Mouse (Mus musculus): ENCODE results near the gene Aldh8a1.

The Aldh8a1 gene

GRCm38 (mm10) chr10:21376682-21377473 is at the start of gene Aldh8a1:
Gene Aldh8a1 (plus strand): TSS chr10:21377291.
- DNase-seq (ENCODE audit: low read depth) = no peak

- DNase-seq (ENCODE audit: low read depth) = no peak
These were observed 49.4 kb upstream of the Aldh8a1 start for GRCm38 (mm10) chr10:21327605-21328135.

DNA sequence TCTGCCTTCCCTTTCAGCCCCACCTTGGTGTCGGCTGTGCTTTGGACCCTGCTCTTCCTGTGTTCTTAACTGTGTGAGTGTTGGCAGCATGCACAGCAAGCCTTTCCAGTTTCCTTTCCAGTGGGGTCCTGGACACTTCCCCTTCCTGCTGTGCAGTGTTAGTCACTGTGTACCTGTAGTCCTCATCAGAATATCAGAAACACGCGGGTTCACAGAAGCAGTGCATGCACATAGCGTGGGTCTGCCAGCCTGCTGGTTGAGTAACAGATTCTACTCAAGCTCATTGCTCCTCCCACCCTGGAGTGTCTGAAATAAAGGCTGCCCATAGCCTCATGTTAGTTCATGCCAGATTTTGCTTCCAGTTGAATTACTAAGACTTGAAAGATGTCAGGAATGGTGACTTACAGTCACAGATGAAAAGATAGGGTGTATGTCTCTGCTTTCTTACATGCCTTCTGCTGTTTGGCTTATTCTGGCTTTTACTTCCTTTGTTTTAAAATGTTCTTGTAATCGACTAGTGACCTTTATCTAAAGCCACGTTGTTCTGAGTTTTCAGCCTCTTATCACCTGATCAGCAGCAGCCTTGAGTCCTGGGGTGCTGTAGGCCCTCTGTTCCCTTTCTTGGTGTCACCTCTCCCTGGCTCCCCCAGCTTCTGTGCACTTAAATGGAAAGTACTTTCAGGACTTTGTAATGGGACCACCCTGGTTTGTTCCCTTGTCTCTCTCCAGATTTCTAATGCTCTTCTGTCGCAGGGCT is 42.6 kb upstream of the Aldh8a1 start:
- DNase-seq (ENCODE audit: low read depth) = peak; percentile 17

GRCm38 (mm10) chr10:21335534-21335933 is 41.6 kb upstream of the Aldh8a1 start:
- DNase-seq (ENCODE audit: low read depth) = no peak

- DNase-seq (ENCODE audit: low read depth) = peak; percentile 55
These were observed 39.9 kb upstream of the Aldh8a1 start for GRCm38 (mm10) chr10:21337191-21337590.

GRCm38 (mm10) chr10:21341706-21342105 is 35.4 kb upstream of the Aldh8a1 start:
- no peak for DNase-seq (ENCODE audit: low read depth)

DNA sequence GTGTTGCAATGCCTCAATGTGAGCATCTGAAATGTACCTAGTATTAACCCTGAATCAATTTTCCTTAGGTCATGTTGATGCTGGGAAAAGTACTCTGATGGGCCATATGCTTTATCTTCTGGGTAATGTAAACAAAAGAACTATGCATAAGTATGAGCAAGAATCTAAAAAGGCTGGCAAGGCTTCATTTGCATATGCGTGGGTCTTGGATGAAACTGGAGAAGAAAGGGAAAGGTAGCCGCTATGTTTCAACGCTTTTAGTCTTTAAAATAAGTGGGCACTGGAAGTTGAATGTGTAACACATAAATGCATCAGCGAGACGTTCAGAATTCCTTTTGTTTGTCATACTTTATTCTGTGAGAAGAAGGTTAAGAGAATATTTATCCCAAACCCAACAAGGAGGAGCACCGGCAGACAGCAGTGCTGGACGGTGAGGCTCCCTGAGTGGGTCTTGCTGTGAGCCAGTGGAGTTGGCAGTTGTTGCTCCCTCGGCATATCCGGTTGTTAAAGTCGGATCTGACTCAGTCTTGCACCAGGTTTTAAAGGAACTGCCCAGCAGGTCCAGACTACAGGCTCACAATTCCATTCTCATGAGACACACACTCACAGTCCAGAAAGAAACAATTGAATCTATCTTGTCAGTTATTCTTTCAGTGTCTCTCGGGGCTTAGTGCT is 34.6 kb upstream of the Aldh8a1 start:
- peak; percentile 16 for DNase-seq (ENCODE audit: low read depth)

- DNase-seq (ENCODE audit: low read depth) = no peak
These were observed 29.8 kb upstream of the Aldh8a1 start for GRCm38 (mm10) chr10:21347332-21347731.

- DNase-seq (ENCODE audit: low read depth) = no peak
These were observed 27.6 kb upstream of the Aldh8a1 start for GRCm38 (mm10) chr10:21349449-21349848.

GRCm38 (mm10) chr10:21349946-21350345 is 27.1 kb upstream of the Aldh8a1 start:
- no peak for DNase-seq (ENCODE audit: low read depth)

- no peak for DNase-seq (ENCODE audit: low read depth)
These were observed 26.3 kb upstream of the Aldh8a1 start for GRCm38 (mm10) chr10:21350531-21351515.

DNA sequence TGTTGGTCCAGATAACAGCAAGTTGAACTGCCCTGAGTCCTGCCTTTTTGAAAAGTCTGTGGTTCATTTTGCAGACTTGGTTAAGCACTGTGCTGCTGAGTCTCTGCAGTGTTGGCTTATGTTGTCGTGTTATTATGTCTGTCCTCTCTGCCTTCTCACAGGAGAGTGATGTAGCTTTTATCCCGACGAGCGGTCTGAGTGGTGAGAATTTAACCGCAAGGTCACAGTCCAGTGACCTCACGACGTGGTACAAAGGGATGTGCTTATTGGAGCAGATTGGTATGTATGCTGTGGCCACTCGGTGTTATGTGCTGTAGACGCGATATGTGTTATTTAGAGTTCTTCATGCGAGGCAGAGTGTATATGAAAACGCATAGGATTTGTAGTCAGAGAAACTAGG is 25.3 kb upstream of the Aldh8a1 start:
- no peak for DNase-seq (ENCODE audit: low read depth)

DNA sequence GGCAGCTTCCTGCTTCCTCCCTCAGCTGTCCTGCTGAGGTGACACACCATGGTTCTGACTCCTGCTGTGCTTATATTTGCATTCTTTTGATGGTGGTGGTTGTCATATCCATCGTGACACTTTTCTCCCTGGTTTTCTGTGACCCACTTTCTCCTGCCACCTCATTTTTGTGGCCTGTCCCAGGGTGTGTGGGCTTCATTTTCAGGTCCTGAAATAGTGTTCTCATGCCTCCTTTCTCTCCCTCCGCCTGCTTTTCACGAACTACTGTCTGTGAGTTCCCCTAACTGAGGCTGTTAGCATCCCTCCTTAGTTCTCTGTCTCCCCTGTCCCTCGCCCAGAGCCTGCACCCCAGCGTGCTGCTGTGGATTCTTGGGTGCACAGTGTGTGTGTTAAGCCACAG is 23.2 kb upstream of the Aldh8a1 start:
- no peak for DNase-seq (ENCODE audit: low read depth)

GRCm38 (mm10) chr10:21354506-21354905 is 22.6 kb upstream of the Aldh8a1 start:
- no peak for DNase-seq (ENCODE audit: low read depth)

- no peak for DNase-seq (ENCODE audit: low read depth)
These were observed 19.1 kb upstream of the Aldh8a1 start for GRCm38 (mm10) chr10:21357986-21358385.

GRCm38 (mm10) chr10:21359086-21359485 is 18.0 kb upstream of the Aldh8a1 start:
- no peak for DNase-seq (ENCODE audit: low read depth)

GRCm38 (mm10) chr10:21361871-21362270 is 15.2 kb upstream of the Aldh8a1 start:
- no peak for DNase-seq (ENCODE audit: low read depth)

DNA sequence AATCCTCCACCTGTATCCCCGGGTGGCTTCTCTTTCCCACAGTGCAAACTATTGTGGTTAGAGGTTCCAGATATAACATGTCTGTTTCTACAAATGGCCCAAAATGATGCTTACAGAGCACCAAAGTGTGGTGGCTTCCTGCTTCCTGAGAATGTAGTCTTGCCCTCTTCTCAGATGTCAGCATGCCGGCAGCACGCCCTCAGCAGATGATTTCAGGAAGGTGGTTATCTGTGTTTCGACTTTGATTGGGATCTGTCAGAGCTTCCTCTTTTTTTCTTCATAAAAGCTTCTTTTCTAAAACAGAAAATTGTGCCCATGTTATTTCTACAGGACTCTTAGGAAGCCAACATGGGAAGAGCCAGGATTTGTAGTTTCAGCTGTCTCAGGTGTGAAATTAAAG is 13.8 kb upstream of the Aldh8a1 start:
- no peak for DNase-seq (ENCODE audit: low read depth)

- no peak for DNase-seq (ENCODE audit: low read depth)
These were observed 12.1 kb upstream of the Aldh8a1 start for GRCm38 (mm10) chr10:21364946-21365345.

DNA sequence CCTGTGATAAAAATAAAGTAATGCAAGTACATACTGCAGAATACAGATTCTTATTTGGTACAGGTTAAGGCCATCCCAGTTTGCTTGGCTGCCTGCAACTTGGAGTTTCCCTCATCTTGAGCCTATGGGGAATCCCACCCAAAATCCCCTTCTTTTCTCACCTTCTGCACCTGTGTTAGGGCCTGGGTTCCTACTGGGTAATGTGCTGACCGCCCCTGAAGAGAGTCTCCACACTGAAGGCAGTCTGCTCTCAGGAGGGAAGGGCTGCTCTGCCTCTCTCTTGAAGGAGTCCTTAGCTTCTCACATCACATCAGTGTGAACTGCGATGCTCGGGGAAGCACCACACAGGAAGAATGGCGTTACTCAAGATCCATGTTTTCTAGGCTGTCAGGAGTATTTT is 11.2 kb upstream of the Aldh8a1 start:
- no peak for DNase-seq (ENCODE audit: low read depth)

DNA sequence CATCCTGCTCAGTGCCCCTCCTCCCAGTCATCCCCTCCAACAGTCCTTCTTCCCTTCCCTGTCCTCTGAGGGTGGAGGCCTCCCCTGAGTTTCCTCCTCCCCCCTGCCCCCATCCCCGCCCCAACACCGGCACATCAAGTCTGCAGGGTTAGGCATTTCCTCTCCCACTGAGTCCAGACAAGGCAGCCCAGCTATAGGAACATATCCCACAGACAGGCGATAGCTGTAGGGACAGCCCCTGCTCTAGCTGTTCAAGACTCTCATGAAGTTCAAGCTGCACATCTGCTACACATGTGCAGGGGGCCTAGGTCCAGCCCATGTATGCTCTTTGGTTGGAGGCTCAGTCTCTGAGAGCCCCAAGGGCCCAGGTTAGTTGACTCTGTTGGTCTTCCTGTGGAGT is 10.6 kb upstream of the Aldh8a1 start:
- DNase-seq (ENCODE audit: low read depth) = no peak
